Mouse (Mus musculus) cerebellum, adult 9-10 months (tissue): ENCODE data around the gene Gm17018.
"Not testable (repeated sequence)": the region's sequence is repeated elsewhere in the genome, so short reads cannot be mapped to it uniquely, and the experiment has no call there.

ENCODE experiments used
- DNase-seq: peaks from one replicate; pipeline ENCODE4 v3.0.0; 2022

The Gm17018 gene

GRCm38 (mm10) chr19:45560153-45560890 lies at the start of gene Gm17018, which contains the start of gene Poll:
Gene Gm17018, plus strand, starts transcription at chr19:45560615.
Gene Poll, minus strand, starts transcription at chr19:45560531.
- DNase-seq: peak; percentile 81

GRCm38 (mm10) chr19:45510680-45511079 lies 49.7 kb upstream of the Gm17018 start:
- DNase-seq: no peak

DNA sequence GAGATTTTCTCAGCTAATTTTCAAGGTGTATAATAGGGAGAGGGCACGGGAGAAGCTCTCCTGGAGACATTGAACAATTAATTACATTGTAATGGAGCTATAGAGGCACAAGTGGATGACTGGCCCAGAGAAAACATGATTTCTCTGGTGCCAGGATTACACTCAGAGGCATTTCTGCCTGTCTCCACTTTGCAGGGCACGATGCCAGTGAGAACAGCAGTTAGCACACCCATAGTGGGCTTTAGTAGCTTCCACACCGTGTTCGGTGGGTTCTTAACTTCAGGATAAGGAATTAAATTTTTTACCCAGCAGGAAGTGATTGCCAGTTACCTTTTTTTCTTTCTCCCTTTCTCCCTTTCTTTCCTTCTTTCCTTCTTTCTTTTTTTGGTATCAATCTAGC lies 49.0 kb upstream of the Gm17018 start:
- DNase-seq: no peak

- no peak for DNase-seq
These were observed 45.1 kb upstream of the Gm17018 start for GRCm38 (mm10) chr19:45515341-45515740.

DNA sequence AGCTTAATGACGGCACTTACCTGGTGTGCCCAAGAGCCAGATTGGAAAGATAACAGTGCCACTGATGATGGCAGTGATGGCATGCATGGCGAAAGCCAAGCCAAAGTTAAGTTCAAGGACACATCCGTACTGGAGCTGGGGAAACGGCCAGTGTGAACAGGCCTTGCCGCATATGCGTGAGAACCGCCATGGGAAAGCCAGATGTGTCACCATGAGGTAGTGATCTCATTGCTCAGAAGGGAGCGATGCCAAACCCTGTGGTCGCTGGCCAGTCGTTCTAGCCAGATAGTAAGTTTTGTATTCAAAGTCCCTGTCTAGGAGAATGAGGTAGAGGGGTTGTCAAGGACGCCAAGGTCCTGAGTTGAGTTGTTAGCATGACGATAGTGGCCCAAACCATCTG lies 44.2 kb upstream of the Gm17018 start:
- DNase-seq: no peak

- no peak for DNase-seq
These were observed 33.0 kb upstream of the Gm17018 start for GRCm38 (mm10) chr19:45527382-45527781.

DNA sequence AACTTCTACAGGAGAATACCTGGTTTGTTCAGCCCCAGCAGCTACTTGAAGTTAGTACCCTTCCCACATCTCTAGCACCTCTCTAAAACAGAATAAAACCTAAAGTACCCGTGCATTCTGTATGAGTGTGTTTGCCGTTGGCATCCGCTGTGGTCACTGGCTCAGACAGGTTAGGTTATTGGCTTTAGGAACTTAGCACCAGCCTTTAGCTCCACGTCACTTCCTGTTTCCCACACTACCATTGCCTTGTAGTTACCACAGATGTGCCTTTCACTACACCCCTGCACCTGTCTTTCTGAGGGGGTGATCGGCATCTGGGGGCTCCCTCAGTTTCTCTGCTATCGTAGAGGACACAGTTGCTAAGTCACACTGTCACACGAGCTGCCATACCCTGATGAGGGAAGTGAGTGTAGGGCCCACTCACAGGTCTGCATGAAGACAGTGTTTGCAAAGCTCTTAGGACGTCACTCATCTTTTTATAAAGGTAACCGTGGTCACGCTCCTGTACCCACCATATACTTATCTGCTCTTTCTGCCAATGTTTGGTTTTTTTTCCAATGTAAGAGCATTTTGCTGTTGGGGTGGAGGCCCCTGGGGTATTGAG lies 32.4 kb upstream of the Gm17018 start:
- DNase-seq: no peak

- no peak for DNase-seq
These were observed 31.1 kb upstream of the Gm17018 start for GRCm38 (mm10) chr19:45529294-45529693.

GRCm38 (mm10) chr19:45530200-45530995 lies 30.0 kb upstream of the Gm17018 start:
- no peak for DNase-seq

DNA sequence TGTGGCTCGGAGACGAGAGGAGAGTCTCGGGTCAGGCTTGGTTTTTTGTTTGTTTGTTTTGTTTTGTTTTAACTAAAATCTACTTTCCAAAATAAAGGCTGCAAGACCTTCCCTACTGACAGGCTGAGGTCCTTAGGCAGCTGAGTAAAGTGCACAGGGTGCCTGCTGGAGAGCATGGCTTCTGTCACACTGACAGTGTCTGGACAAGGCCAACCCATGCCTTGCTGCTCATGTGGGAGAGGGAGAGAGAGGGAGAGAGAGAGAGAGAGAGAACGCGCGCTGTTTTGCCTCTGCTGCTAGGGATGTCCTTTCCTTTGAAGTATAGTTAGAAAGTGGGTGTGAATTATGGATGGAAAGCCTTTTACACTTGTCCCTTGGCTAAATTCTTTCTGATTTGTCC lies 28.9 kb upstream of the Gm17018 start:
- no peak for DNase-seq

DNA sequence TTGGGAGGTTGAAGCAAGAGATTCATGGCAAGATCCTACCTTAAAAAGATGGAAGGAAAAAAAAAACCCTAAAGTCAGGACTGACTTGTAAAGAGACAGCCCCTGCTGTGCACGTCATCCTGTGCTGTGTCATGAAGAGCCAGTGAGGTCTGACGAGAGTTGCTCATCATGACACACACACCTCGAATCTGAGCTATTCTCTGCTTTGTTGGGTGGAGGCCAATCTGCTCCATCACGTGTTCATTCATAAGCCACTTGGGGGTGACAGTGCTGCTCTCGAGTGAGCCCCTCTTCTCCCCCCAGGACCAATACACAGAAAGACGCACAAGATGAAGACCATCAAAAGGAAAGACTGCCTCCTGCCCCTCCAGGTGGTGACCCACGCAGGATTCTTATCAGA lies 26.8 kb upstream of the Gm17018 start:
- DNase-seq: no peak

DNA sequence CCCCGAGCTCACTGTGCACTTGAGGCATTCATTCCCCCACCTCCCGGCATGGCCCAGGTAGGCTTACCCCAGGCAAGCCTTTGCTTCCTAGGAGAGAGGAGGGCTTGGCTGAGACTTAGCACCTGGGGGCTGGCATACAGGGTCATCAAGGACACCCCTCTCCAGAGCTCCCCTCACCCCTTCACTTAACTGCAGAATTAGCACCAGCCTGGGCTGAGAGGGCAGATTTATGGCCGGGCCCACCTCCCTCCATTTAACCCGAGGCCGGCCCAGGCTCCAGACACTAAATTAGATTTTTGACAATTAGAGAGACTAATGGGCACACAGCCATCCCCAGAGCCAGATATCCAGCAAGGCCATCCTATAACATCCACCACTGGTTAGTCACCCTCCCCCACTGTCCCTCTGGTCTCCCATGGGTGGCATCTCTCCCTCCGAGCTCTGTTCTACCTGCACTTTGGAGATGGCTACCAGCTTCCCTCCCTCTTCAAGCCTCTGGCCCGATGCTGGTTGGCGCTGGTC lies 25.1 kb upstream of the Gm17018 start:
- DNase-seq: no peak

DNA sequence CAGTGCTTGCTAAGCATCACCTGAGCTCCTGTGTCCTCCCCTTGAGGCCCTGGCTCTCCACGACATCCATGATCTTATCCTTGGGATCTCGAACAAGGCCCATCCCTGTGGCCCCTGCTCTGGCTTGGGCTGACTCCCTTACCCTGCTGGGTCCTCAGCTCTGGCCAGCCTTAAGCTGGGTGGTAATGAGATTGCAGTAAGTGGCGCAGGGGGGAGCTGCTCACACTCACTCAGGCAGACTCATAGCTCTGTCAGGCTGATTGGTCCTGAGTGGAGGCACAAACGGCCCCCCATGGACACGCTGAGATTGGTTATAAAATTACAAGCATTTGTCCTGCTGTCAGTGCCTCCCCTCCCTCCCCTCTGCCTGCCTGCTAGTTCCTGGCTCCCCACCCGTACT lies 24.5 kb upstream of the Gm17018 start:
- DNase-seq: no peak

GRCm38 (mm10) chr19:45537505-45537904 lies 22.9 kb upstream of the Gm17018 start:
- DNase-seq: peak; percentile 62

- no peak for DNase-seq
These were observed 19.6 kb upstream of the Gm17018 start for GRCm38 (mm10) chr19:45540657-45541408.

DNA sequence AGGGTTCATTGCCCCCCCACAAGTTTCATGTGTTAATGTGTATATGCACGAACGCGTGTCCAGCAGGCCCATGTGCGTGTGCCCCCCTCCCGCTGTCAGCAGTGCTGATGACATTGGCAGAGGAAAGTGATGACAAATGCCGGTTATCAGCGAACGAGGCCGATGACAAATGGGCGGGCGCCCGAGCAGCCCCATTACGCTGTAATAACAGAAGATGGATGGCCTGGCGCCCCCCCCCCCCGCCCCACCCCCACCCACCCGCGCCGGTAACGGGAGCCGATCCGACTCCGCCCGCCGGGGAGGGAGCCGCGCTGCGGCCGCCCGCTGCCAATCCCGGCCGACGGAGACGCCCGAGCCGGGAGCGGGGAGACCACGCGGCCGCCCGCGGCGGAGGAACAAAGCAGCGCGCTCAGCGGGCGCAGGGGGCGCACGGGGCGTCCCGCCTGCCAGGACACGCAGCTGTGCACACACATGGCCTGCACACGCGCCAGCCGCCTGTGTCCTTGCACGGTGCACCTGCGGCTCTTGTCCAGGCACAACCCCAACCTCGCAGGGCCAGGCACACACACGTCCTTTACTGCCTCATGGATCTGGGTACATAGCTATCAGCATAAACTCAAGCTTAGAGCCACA lies 18.9 kb upstream of the Gm17018 start:
- no peak for DNase-seq

DNA sequence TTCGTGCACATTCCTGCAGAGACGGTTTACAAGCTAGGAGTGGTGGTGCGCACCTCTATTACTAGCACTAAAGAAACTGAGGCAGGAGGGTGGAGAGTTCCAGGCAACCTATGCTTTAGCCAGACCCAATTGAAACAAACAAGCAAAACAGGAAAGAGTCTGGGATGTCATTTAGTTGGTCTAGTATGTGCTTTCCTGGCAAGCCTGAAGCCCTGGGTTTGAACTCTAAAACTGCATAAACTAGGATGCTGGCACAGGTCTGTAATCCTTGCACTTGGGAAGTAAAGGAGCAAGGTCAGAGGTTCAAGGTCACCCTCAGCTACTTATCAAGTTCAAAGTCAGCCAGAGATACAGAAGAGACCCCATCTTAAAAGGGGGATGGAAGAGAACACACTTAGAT lies 18.4 kb upstream of the Gm17018 start:
- DNase-seq: no peak

DNA sequence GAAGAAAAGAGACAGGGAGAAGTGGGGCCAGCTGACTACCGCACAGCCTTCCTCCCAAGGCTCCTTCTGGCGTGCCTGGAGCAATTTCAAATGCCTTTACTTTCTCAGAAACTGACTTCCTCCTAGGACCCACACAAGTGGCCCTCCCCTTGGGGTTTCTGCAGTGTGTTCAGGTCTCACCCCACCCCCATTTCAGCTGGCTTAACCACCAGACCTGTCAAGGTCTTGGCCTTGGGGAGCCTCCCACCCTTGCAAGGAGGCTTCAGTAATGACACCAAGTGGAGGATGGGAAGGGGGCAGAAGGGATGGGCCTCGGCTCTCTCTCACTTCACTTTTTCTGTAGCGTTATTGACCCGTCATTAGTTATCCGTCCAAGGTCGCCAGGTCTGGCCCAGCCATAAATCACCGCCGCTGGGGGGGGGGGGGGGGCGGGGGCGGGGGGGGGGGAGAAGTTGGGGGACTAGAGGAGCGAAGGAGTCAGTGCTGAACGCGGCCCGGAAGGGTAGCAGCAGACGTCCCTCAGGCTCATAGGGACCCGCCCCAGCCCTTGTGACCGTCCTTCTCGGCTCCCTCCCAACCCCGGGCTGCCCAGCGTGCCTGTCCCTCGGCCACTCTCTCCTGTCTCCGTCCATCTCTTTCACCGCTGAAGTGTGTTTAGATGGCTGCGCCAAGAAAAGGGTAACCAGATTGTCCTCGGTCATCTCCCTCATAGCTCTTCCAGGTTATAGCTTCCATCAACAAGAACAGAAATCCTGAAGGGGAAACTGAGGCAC lies 16.1 kb upstream of the Gm17018 start:
- DNase-seq: no peak

DNA sequence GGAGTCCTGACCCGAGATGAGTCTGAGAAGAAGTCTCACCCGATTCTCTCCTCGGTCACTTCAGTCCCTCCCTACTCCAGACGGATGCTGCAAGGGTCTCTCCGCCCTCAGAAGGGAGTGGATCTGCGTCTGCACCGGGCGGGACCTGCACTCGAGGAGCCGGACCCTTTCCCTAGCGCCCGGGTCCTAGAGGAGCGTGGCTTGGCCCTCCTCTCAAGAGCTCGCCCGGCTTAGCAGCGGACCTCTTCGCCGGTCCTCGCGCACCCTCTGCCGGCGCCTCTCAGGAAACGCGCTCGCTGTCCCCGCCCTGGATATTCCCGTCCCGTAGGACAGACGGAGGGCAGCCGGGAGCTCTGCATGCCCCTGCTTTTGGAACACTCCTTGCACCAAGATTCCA lies 15.5 kb upstream of the Gm17018 start:
- peak; percentile 81 for DNase-seq

GRCm38 (mm10) chr19:45548196-45548595 lies 12.2 kb upstream of the Gm17018 start:
- not testable (repeated sequence) for DNase-seq

- no peak for DNase-seq
These were observed 11.1 kb upstream of the Gm17018 start for GRCm38 (mm10) chr19:45549128-45549915.
